Mouse (Mus musculus): ENCODE results near the gene Fam120a.

GRCm38 (mm10) chr13:48852859-48853258 lies 115.0 kb downstream of the Fam120a start:
- TF ChIP-seq TAL1 (IDR thresholded peaks at IDR 0.05; ENCODE audit: low read length) (no peak), GATA1 (IDR thresholded peaks at IDR 0.05; ENCODE audit: low read length) (no peak)

All from erythroblast, embryonic 14.5 days (primary cell).